Mouse (Mus musculus) liver, embryonic 16.5 days (tissue): ENCODE data around the gene Fmnl1. TPM values are rescaled to one million over a fixed set of nuclear protein-coding genes. Genes with fewer than 3 reads are reported as not detected.

Source experiments
- ATAC-seq: fragments of 200-750 bp; cut with Nextera tagmentation; 2 replicates; pipeline ENCODE4 v1.8.0; 2017; ENCODE audit warnings: low read depth, mild to moderate bottlenecking, moderate number of reproducible peaks, moderate library complexity
- H3K27ac ChIP-seq: fragments of 300-500 bp; sonication (generic); 2 replicates; pipeline ENCODE4 v1.5.1; 2014; ENCODE audit warnings: mild to moderate bottlenecking, low read length
- H3K27me3 ChIP-seq: fragments of 300-500 bp; sonication (generic); 2 replicates; pipeline ENCODE4 v1.6.1; 2014; ENCODE audit warnings: low read depth, low read length, mixed read lengths; ENCODE audit not compliant: control insufficient read depth, insufficient read depth
- H3K36me3 ChIP-seq: fragments of 300-500 bp; sonication (generic); 2 replicates; pipeline ENCODE4 v1.6.1; 2014; ENCODE audit warnings: mild to moderate bottlenecking; ENCODE audit not compliant: control insufficient read depth, insufficient read depth
- H3K4me1 ChIP-seq: fragments of 300-500 bp; sonication (generic); 2 replicates; pipeline ENCODE4 v1.6.1; 2014; ENCODE audit warnings: low read depth, low read length, mixed read lengths; ENCODE audit not compliant: control insufficient read depth
- H3K4me2 ChIP-seq: fragments of 300-500 bp; sonication (generic); 2 replicates; pipeline ENCODE4 v1.6.1; 2014; ENCODE audit warnings: low read depth, low read length, mixed read lengths
- H3K4me3 ChIP-seq: fragments of 300-500 bp; sonication (generic); 2 replicates; pipeline ENCODE4 v1.5.1; 2014; ENCODE audit warnings: low read depth, mild to moderate bottlenecking, low read length
- H3K9ac ChIP-seq: fragments of 300-500 bp; sonication (generic); 2 replicates; pipeline ENCODE4 v1.6.1; 2014; ENCODE audit warnings: low read depth, low read length
- H3K9me3 ChIP-seq: fragments of 300-500 bp; sonication (generic); replicated peaks from 2 replicates; pipeline ENCODE4 v1.6.1; 2016; ENCODE audit warnings: low read length; ENCODE audit not compliant: control insufficient read depth
- WGBS: fragments of 180-500 bp; shearing (Covaris S2); extraction: QIAGEN DNeasy Blood & Tissue Kit; methylation state at CpG from one replicate; pipeline ENCODE4 v1.1.7; 2014; ENCODE audit not compliant: insufficient replicate concordance; 5-methylcytosine and 5-hydroxymethylcytosine counted together
- polyA plus RNA-seq: library from polyadenylated mRNA; unstranded; fragments of >200 nt; fragmentation: Nextera tagmentation; extraction: Ambion mirVana; gene quantifications from 2 replicates; pipeline ENCODE4 v1.2.1, GENCODE M21; 2015

The Fmnl1 gene
- polyA plus RNA-seq, 1 experiment from 2014 or later: 6.3 TPM

DNA sequence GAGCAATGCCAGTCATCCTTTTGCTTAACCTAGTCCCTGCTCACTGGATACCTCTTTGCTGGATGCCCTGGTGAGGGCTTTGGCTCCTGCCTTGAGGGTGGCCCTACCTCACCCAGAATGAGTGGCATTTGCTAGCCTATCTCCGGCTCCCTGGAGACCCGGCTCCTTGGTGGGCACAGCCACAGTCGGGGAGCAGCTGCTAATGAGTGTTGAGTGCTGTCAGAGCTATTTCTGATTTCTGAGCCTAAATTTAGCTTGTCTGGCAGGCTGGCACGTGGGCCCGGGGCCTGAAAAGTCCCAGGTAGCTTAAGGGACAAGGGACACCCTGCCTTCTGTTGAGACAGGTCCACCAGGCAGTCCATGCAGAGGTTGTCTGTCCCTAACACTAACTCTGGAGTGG lies 6.3 kb downstream of the Fmnl1 start:
- 49% methylated on average over 5 of the region's 5 CpGs for WGBS
- Histone ChIP-seq H3K4me3 (no peak overlapping the region), H3K27ac (0 out of 2 replicates have a peak overlapping the region, but pooled peaks have one; percentile 11), H3K4me2 (peak overlapping the region; percentile 3; the same call in 1 of the 2 replicates), H3K9ac (no peak overlapping the region), H3K9me3 (no peaks in the 10 kb centered on the region), H3K36me3 (no peaks in the 10 kb centered on the region), H3K4me1 (peaks cover 2% of the 10 kb centered on the region; the same call in 1 of the 2 replicates), H3K27me3 (no peaks in the 10 kb centered on the region; the same call in 1 of the 2 replicates)
- no peak for ATAC-seq

DNA sequence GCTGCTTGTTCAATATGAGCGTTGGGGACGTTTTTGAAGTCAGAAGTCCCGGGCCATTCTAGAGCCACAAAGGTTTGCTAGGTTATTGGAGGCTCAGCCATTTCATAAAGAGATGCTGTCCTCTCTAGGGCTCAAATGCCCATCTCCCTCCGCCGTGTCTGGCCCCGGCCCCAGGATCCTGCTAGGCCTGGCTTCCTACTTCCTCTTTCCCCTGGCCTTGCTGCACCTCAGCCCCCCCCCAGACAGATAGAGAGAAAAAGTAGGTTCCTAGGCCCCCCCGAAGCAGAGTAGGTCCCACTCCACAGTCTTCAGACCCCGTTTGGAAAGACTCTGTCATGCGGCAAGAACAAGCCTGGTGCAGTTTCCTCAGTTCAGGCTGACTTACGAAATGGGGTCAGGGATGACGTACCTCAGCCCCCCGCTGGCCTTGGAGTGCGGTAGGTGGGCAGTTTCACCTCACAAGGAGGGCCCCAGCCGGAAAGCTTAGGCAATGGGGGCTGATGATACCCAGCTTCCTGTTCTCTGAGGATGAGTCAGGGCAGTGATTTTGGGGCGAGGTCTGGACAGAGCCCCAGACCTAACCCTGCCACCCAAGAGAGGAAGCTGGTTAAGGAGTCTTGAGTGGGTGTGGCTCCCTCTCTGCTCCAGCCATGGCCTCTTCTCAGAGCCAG lies 7.0 kb downstream of the Fmnl1 start:
- H3K4me1 ChIP-seq: peaks cover 2% of the 10 kb centered on the region; the same call in 1 of the 2 replicates
- no peaks in the 10 kb centered on the region for H3K36me3 ChIP-seq
- WGBS: 38% methylated on average over 15 of the region's 15 CpGs
- peak overlapping the region; percentile 3; the same call in 1 of the 2 replicates for H3K4me2 ChIP-seq
- ATAC-seq: peak; percentile 30
- H3K9me3 ChIP-seq: no peaks in the 10 kb centered on the region
- no peak overlapping the region for H3K4me3 ChIP-seq
- no peak overlapping the region for H3K27ac ChIP-seq
- H3K9ac ChIP-seq: no peak overlapping the region
- no peaks in the 10 kb centered on the region for H3K27me3 ChIP-seq

DNA sequence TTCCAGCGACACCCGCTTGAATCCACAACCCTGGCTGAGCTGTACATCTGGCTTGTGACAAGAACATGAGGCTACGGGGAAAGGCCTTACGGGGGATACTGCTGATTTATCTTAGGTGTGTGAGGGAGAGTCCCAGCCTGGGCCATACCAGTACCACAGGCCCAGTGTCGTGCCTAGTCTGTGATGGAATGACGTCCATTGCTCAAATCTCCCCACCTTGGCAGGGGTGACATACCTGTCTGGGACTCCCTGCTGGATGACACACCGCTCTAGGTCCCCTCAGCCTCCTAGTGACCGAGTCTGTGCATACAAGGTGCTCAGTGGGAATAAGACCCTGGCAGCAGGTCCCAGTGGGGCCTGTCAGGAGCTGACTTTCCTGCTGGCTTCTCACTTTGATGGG lies 7.8 kb downstream of the Fmnl1 start:
- Histone ChIP-seq H3K4me1 (no peaks in the 10 kb centered on the region; the same call in 1 of the 2 replicates), H3K4me3 (no peak overlapping the region), H3K27ac (no peak overlapping the region), H3K4me2 (no peak overlapping the region), H3K9me3 (no peaks in the 10 kb centered on the region), H3K36me3 (no peaks in the 10 kb centered on the region), H3K27me3 (no peaks in the 10 kb centered on the region), H3K9ac (no peak overlapping the region)
- no peak for ATAC-seq
- WGBS: 74% methylated on average over 8 of the region's 8 CpGs

DNA sequence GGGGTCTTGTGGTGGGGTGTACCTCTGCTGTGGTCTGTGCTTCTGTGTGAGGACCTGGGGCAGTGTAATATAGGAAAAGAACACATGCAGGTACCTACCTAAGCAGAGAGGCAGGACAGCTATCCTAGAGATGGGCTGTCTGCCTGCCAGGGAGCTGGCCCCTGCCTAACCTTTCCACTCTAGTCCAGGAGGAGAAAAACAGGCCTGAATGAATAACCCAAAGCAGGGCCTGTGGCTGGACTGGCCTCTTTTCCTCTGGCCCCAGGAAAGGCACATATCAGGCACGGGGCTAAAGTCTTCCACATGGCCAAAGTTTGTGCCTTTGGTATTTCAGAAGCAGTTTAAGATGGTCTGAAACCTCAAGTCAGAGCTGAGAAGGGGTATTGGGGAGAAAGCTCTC lies 9.5 kb downstream of the Fmnl1 start:
- 36% methylated on average over 1 of the region's 1 CpGs for WGBS
- no peak for ATAC-seq
- no peaks in the 10 kb centered on the region for H3K36me3 ChIP-seq

DNA sequence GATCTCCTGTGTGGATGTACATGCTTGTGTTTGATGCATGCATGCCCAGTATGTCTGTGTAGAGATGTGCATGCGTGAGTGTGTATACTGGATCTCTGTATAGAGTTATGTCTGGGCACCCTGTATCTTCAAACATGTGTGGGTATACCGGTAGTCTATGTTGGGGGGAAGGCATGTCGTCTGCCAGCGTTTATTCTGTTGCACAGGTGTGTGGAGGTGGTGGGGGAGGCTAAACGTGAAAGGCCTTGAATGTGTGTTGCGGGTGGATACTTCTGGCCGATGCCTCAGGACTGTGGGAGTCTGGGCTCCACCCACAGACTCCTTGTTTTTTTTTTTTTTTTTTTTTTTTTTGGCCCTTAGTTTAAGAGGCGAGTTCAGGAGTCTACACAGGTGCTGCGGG lies 10.4 kb downstream of the Fmnl1 start:
- WGBS: 72% methylated on average over 9 of the region's 9 CpGs
- no peak overlapping the region for H3K9ac ChIP-seq
- no peak for ATAC-seq

More for the DNA sequence above, 9.5 kb downstream of the Fmnl1 start:
- no peaks in the 10 kb centered on the region for H3K9me3 ChIP-seq
- no peak overlapping the region for H3K27ac ChIP-seq
- H3K4me1 ChIP-seq: no peaks in the 10 kb centered on the region; the same call in 1 of the 2 replicates
- H3K4me2 ChIP-seq: no peak overlapping the region
- H3K4me3 ChIP-seq: no peak overlapping the region
- no peaks in the 10 kb centered on the region for H3K27me3 ChIP-seq
- no peak overlapping the region for H3K9ac ChIP-seq

DNA sequence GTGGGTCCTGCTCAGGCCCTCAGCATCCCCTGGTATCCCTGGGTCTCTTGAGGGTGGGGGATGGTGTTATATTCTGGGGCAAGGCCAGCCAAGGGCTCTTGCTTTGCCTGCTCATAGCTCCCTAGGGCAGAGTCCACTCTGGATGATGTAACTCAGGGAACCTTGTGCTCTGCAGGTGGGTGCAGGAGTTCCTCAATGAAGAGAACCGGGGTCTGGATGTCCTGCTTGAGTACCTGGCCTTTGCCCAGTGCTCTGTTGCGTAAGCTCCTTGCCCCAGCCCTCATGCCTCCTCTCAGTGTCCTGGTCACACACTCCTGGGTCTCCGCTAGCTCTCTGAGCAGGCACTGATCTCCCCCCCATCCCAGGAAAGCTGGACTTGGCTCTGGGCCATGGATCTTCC lies 11.0 kb downstream of the Fmnl1 start:
- ATAC-seq: no peak
- Histone ChIP-seq H3K9ac (no peak overlapping the region), H3K4me3 (no peak overlapping the region), H3K27ac (no peak overlapping the region), H3K36me3 (no peaks in the 10 kb centered on the region), H3K9me3 (no peaks in the 10 kb centered on the region), H3K27me3 (no peaks in the 10 kb centered on the region), H3K4me2 (no peak overlapping the region), H3K4me1 (no peaks in the 10 kb centered on the region)
- 68% methylated on average over 3 of the region's 3 CpGs for WGBS

More for the DNA sequence above, 10.4 kb downstream of the Fmnl1 start:
- Histone ChIP-seq H3K27me3 (no peaks in the 10 kb centered on the region), H3K36me3 (no peaks in the 10 kb centered on the region), H3K27ac (no peak overlapping the region), H3K4me2 (no peak overlapping the region), H3K4me1 (no peaks in the 10 kb centered on the region), H3K4me3 (no peak overlapping the region), H3K9me3 (no peaks in the 10 kb centered on the region)

DNA sequence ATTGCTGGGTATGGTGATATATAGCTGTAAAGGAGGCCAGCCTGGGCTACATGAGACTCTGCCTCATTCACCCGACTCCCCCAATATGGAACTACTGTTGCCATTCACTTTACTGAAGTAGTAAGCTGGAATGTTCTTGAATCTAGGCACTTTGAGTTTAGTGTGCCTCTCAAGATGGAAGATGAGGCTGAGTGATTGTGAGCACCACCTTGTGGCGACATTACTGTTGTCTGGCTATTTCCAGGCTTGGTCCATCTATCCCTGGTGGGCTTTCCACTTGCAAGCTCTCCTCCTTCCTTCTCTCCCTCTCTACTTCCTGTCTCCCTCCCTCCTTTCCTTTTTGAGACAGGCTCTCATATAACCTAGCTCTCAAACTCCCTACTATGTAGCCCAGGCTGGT lies 14.0 kb downstream of the Fmnl1 start:
- H3K36me3 ChIP-seq: no peaks in the 10 kb centered on the region
- ATAC-seq: no peak
- no peak overlapping the region for H3K4me3 ChIP-seq

DNA sequence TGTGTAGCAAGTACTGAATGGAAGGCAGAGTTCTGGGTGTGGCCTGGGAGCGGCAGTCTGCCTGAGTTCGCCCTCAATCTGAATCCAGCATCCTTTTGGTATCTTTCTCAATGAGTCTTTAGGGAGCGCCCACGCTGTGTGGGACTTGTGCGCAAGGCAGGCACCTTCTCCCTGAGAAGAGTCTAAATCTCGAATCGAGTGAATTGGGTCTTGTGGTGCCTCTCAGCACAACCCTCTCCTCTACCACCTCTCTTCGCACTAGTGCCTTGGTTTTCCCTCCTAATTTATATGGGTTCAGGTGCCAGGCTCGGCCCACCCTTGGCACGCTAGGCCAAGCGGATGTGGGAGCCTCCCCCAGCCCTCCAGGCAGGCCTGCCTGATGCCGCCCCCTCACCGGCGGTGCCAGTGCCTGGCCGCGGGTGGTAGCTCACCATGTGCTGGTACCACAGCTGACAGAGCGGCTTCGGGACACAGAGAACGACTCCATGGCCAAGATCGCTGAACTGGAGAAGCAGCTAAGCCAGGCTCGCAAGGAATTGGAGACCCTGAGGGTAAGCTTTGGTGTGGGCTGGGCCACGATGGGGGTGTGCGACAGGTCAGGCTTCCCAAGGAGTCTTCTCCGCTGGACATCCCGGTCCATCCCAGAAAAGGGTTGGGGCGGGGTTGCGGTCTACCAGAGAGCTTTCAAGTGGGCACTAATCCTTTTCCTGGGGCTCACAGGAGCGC lies 21.5 kb downstream of the Fmnl1 start:
- no peaks in the 10 kb centered on the region for H3K4me1 ChIP-seq
- no peaks in the 10 kb centered on the region for H3K36me3 ChIP-seq
- H3K4me2 ChIP-seq: no peak overlapping the region
- WGBS: 67% methylated on average over 28 of the region's 28 CpGs
- no peak overlapping the region for H3K4me3 ChIP-seq
- no peak for ATAC-seq
- H3K9ac ChIP-seq: no peak overlapping the region
- H3K9me3 ChIP-seq: no peaks in the 10 kb centered on the region
- peaks cover 20% of the 10 kb centered on the region for H3K27me3 ChIP-seq
- H3K27ac ChIP-seq: no peak overlapping the region

More for the DNA sequence above, 14.0 kb downstream of the Fmnl1 start:
- Histone ChIP-seq H3K9me3 (no peaks in the 10 kb centered on the region), H3K4me1 (no peaks in the 10 kb centered on the region), H3K27ac (no peak overlapping the region), H3K9ac (no peak overlapping the region), H3K27me3 (no peaks in the 10 kb centered on the region), H3K4me2 (no peak overlapping the region)
- 51% methylated on average over 2 of the region's 2 CpGs for whole genome bisulfite sequencing
